Mouse (Mus musculus): Measurements from ENCODE around the gene Wfdc11. TPM values are rescaled to one million over a fixed set of nuclear protein-coding genes. Genes with fewer than 3 reads are reported as not detected.
A peak's percentile ranks its signal among the peaks of the same experiment; 100 is the strongest.
"Not testable (repeated sequence)": the region's sequence is repeated elsewhere in the genome, so short reads cannot be mapped to it uniquely, and the experiment has no call there.

The Wfdc11 gene
- total RNA-seq (2021), result not detected

- DNase-seq, result no peak
These were observed at the start of gene Wfdc11 for GRCm38 (mm10) chr2:164673987-164674386. TSS of gene Wfdc11 (minus strand) at chr2:164674087.

- no peak for DNase-seq
These were observed 49.4 kb upstream of the Wfdc11 start for GRCm38 (mm10) chr2:164723276-164723675.

GRCm38 (mm10) chr2:164716194-164716786 is 42.4 kb upstream of the Wfdc11 start:
- not testable (repeated sequence) for DNase-seq

GRCm38 (mm10) chr2:164715005-164715404 is 41.1 kb upstream of the Wfdc11 start, which contains the start of gene Spint5:
TSS of gene Spint5 (plus strand) at chr2:164715305.
- no peak for DNase-seq

- DNase-seq, result no peak
These were observed 32.1 kb upstream of the Wfdc11 start for GRCm38 (mm10) chr2:164705991-164706390.

- no peak for DNase-seq
These were observed 31.4 kb upstream of the Wfdc11 start for GRCm38 (mm10) chr2:164705328-164705727.

GRCm38 (mm10) chr2:164704235-164704634 is 30.3 kb upstream of the Wfdc11 start:
- DNase-seq, result no peak

- no peak for DNase-seq
These were observed 27.9 kb upstream of the Wfdc11 start for GRCm38 (mm10) chr2:164701761-164702160.

GRCm38 (mm10) chr2:164700959-164701358 is 27.1 kb upstream of the Wfdc11 start:
- no peak for DNase-seq

GRCm38 (mm10) chr2:164698201-164698600 is 24.3 kb upstream of the Wfdc11 start, which contains the start of gene Spint4:
TSS of gene Spint4 (plus strand) at chr2:164698501.
- no peak for DNase-seq

- DNase-seq, result no peak
These were observed 10.9 kb upstream of the Wfdc11 start, which contains the start of gene Wfdc13 for GRCm38 (mm10) chr2:164684807-164685206. TSS of gene Wfdc13 (plus strand) at chr2:164685107.

GRCm38 (mm10) chr2:164679906-164680305 is 6.0 kb upstream of the Wfdc11 start:
- no peak for DNase-seq

- peak; percentile 33 to 53 for DNase-seq
These were observed 5.2 kb upstream of the Wfdc11 start for GRCm38 (mm10) chr2:164678848-164679625.

GRCm38 (mm10) chr2:164676916-164677685 is 3.2 kb upstream of the Wfdc11 start:
- DNase-seq, result no peak

GRCm38 (mm10) chr2:164676103-164676502 is 2.2 kb upstream of the Wfdc11 start:
- no peak for DNase-seq

- DNase-seq, result no peak
These were observed 2.9 kb downstream of the Wfdc11 start for GRCm38 (mm10) chr2:164670938-164671337.

GRCm38 (mm10) chr2:164670261-164670660 is 3.6 kb downstream of the Wfdc11 start:
- DNase-seq, result no peak

- DNase-seq, result no peak
These were observed 9.0 kb downstream of the Wfdc11 start for GRCm38 (mm10) chr2:164664851-164665250.

- DNase-seq, result no peak
These were observed 17.4 kb downstream of the Wfdc11 start, which contains the start of gene Wfdc9 for GRCm38 (mm10) chr2:164656483-164656882. TSS of gene Wfdc9 (minus strand) at chr2:164656583.

GRCm38 (mm10) chr2:164655858-164656257 is 18.0 kb downstream of the Wfdc11 start, which contains the start of gene Wfdc10:
TSS of gene Wfdc10 (plus strand) at chr2:164656046.
- peak in 1 of 2 experiments; percentile 5 for DNase-seq

- DNase-seq, result peak in 1 of 2 experiments; percentile 15
These were observed 31.8 kb downstream of the Wfdc11 start for GRCm38 (mm10) chr2:164641881-164642673.

- no peak for DNase-seq
These were observed 32.8 kb downstream of the Wfdc11 start for GRCm38 (mm10) chr2:164641129-164641528.
